Mouse (Mus musculus) liver, embryonic 13.5 days (tissue): ENCODE data around the gene Erv3. TPM values are rescaled to one million over a fixed set of nuclear protein-coding genes. Genes with fewer than 3 reads are reported as not detected.

Experiments
- ATAC-seq: fragments of 200-750 bp; cut with Nextera tagmentation; 2 replicates; pipeline ENCODE4 v1.8.0; 2017; ENCODE audit warnings: low read depth, mild to moderate bottlenecking, moderate number of reproducible peaks, moderate library complexity
- DNase-seq: peaks from one replicate; pipeline ENCODE4 v3.0.0; 2022
- H3K27ac ChIP-seq: fragments of 300-500 bp; sonication (generic); 2 replicates; pipeline ENCODE4 v1.5.1; 2015; ENCODE audit warnings: moderate library complexity, mild to moderate bottlenecking, inconsistent platforms
- H3K27me3 ChIP-seq: fragments of 300-500 bp; sonication (generic); 2 replicates; pipeline ENCODE4 v1.6.1; 2015; ENCODE audit warnings: mild to moderate bottlenecking, inconsistent platforms
- H3K36me3 ChIP-seq: fragments of 300-500 bp; sonication (generic); 2 replicates; pipeline ENCODE4 v1.6.1; 2015; ENCODE audit warnings: mild to moderate bottlenecking, inconsistent platforms
- H3K4me1 ChIP-seq: fragments of 300-500 bp; sonication (generic); replicated peaks from 2 replicates; pipeline ENCODE4 v1.6.1; 2015; ENCODE audit warnings: inconsistent platforms
- H3K4me2 ChIP-seq: fragments of 300-500 bp; sonication (generic); 2 replicates; pipeline ENCODE4 v1.6.1; 2015; ENCODE audit warnings: inconsistent platforms, mild to moderate bottlenecking, moderate library complexity
- H3K4me3 ChIP-seq: fragments of 300-500 bp; sonication (generic); replicated peaks from 2 replicates; pipeline ENCODE4 v1.5.1; 2015; ENCODE audit warnings: mild to moderate bottlenecking, inconsistent platforms
- H3K9ac ChIP-seq: fragments of 300-500 bp; sonication (generic); 2 replicates; pipeline ENCODE4 v1.6.1; 2015; ENCODE audit warnings: mild to moderate bottlenecking, inconsistent platforms
- H3K9me3 ChIP-seq: fragments of 300-500 bp; sonication (generic); replicated peaks from 2 replicates; pipeline ENCODE4 v1.6.1; 2016; ENCODE audit warnings: inconsistent platforms
- whole genome bisulfite sequencing: fragments of 180-500 bp; shearing (Covaris S2); methylation state at CpG from one replicate; pipeline ENCODE4 v1.1.7; 2015; ENCODE audit not compliant: insufficient replicate concordance; 5-methylcytosine and 5-hydroxymethylcytosine counted together
- polyA plus RNA-seq: library from polyadenylated mRNA; unstranded; fragments of >200 nt; fragmentation: Nextera tagmentation; extraction: Ambion mirVana; gene quantifications from 2 replicates; pipeline ENCODE4 v1.2.1, GENCODE M21; 2015

Erv3 gene
- polyA plus RNA-seq, 1 experiment from 2014 or later: not detected

DNA sequence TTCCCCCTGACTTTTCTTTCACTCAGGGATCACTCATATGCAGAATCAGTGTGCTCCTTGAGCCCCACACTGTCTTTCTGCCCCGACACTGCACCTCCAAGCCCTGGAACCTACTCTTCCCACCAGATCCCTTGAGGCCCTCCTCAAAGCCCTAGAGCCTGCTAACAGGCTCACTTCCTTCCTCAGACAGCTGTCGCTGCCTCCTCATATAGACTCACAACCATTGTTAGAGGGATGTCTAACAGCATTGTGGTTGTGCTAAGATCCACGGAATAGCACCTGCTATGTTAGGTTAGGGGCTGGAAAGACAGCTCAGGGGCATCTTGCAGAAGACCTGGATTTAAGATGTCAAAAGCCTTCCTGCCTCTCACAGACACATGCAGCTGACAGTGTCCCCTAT lies 37.1 kb downstream of the Erv3 start:
- Histone ChIP-seq H3K36me3 (no peaks in the 10 kb centered on the region), H3K9ac (0 out of 2 replicates have a peak overlapping the region, but pooled peaks have one; percentile 26), H3K9me3 (no peaks in the 10 kb centered on the region), H3K4me1 (peaks cover 71% of the 10 kb centered on the region), H3K27me3 (no peaks in the 10 kb centered on the region), H3K4me3 (no peak overlapping the region), H3K27ac (peak overlapping the region; percentile 99), H3K4me2 (no peak overlapping the region)
- ATAC-seq (no peak), DNase-seq (no peak)
- 34% methylated on average over 3 of the region's 3 CpGs for WGBS

DNA sequence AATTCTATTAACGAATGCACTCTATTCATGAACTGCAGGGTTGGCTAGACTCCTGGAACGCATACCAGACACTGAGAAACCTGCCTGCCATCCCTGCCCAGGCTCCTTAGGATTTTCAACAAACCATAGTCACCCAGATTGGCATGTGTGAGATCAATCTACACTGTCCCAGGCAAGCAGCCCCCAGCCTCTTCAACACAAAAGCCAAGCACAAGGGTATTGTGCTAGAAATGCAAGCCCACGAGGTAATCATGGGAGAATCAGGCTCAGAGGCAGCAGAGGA lies 37.9 kb downstream of the Erv3 start:
- peaks cover 63% of the 10 kb centered on the region for H3K4me1 ChIP-seq
- peak overlapping the region; percentile 99 for H3K27ac ChIP-seq
- H3K4me3 ChIP-seq: no peak overlapping the region
- no peaks in the 10 kb centered on the region for H3K27me3 ChIP-seq
- WGBS: 57% methylated on average over 3 of the region's 3 CpGs
- ATAC-seq: no peak
- no peaks in the 10 kb centered on the region for H3K36me3 ChIP-seq
- H3K4me2 ChIP-seq: no peak overlapping the region
- 0 out of 2 replicates have a peak overlapping the region, but pooled peaks have one; percentile 50 for H3K9ac ChIP-seq
- H3K9me3 ChIP-seq: no peaks in the 10 kb centered on the region
- no peak for DNase-seq

DNA sequence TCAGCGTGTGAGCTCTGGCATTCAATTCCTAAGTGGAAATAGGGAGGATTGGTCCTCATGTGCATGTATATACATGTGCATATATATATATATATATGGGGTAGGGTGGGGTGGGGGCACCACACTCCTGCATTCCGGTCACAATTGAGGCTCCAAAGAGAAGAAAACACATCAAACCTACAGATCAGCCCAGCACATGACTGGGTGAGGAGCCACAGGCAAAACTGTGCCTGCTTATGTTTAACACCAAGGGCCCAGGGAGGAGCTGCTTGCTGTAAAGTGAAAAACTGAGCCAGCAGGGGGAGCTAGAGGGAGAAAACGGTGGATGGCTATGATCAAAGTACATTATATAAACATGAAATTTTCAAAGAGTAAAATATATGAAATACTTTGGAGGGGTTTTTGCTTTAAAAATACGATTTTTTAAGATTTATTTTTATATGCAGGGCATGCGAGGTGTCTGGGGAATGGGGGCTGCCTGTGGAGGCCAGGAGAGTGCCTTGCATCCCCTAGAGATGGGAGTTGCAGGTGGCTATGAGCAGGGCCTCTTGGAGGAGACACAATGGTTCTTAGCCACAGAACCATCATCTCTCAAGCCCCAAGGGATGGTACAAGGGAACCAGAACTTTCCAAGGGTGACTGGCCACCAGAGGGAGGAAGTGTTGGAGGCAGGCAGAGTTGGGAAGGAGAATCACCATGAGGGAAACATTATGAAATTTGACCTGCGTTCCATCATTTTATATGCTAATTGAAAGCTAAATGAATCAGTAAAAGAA lies 38.4 kb downstream of the Erv3 start:
- no peaks in the 10 kb centered on the region for H3K36me3 ChIP-seq
- WGBS: 19% methylated on average over 6 of the region's 6 CpGs
- H3K4me1 ChIP-seq: peaks cover 58% of the 10 kb centered on the region
- no peaks in the 10 kb centered on the region for H3K27me3 ChIP-seq
- no peak overlapping the region for H3K4me3 ChIP-seq
- H3K27ac ChIP-seq: peak overlapping the region; percentile 99
- no peak for ATAC-seq
- H3K9me3 ChIP-seq: no peaks in the 10 kb centered on the region
- DNase-seq: peak; percentile 77
- H3K9ac ChIP-seq: peak overlapping the region; percentile 63
- peak overlapping the region; percentile 61; the same call in 1 of the 2 replicates for H3K4me2 ChIP-seq

DNA sequence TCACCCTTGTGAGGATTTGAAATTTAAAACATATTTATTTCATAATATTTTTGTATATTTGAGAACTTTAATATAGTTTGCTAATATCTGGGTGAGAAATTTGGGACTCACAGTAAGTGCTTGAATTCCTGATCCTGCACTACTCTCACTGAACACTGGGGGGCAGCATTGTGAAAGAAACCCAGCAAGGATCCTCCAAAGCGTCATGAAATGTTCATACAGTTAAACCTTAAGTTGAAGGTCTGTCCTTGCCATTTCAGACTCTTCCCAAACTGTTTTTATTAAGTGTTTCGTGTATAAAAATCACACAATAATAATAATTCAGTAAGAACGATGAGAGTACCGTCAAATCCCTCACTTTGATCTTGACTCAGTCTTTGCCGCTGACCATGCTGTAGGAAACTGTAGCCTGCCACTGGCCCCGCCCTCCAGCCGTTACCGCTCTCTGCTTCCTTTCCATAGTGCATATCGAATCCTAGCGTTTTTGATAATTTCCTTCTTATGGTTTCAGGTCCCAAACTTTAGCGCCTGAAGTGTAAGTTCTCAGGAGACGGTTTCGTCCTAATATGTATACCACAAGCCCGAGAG lies 39.4 kb downstream of the Erv3 start:
- Histone ChIP-seq H3K9me3 (no peaks in the 10 kb centered on the region), H3K27me3 (0 out of 2 replicates have a peak, but pooled peaks cover 3% of the 10 kb centered on the region), H3K4me1 (peaks cover 48% of the 10 kb centered on the region), H3K27ac (peak overlapping the region; percentile 77), H3K36me3 (no peaks in the 10 kb centered on the region), H3K9ac (peak overlapping the region; percentile 63), H3K4me2 (peak overlapping the region; percentile 61), H3K4me3 (peak overlapping the region; percentile 32)
- ATAC-seq (peak; percentile 65), DNase-seq (peak; percentile 67)
- WGBS: 15% methylated on average over 14 of the region's 14 CpGs

DNA sequence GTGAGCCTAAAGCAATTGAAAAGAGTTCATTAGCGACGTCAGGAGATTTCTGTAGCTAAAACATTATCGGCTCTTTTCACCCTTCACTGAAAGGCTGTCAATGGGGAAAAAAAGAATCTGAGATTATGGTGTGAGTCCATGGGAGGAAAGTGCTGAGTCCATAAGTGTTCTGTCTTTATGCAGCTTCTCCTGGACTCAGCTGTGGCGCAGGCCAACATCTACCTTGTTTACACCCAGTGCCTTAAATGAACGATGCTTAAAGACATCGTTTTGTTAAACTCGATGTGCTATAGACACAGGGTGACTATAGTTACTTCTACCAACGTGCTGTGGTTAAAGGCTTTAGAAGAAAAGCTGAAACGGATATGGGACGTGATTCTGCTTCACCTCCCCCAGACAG lies 45.2 kb downstream of the Erv3 start:
- DNase-seq (no peak), ATAC-seq (no peak)
- 71% methylated on average over 10 of the region's 10 CpGs for WGBS
- H3K9ac ChIP-seq: no peak overlapping the region
- no peaks in the 10 kb centered on the region for H3K4me1 ChIP-seq
- no peaks in the 10 kb centered on the region for H3K36me3 ChIP-seq
- H3K27ac ChIP-seq: no peak overlapping the region
- H3K27me3 ChIP-seq: peaks cover 12% of the 10 kb centered on the region
- no peak overlapping the region for H3K4me3 ChIP-seq
- no peaks in the 10 kb centered on the region for H3K9me3 ChIP-seq
- H3K4me2 ChIP-seq: no peak overlapping the region

DNA sequence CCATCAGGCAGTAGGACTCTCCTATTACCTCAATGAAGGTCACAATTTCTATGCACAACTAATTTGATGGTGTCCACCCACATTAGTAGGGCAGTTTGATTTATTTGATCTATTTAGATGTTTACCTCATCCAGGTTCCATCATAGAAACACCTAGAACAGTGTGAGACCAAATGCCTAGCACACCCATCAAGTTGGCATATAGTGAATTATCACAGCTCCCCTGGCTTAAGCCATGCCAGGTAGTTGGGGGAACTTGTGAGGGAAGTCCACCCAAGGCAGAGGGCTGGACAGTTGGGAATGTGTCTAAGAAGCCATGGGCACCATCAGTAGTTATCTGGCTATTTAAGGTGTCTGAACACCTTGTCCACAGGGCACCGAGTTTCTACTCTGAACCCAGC lies 46.1 kb downstream of the Erv3 start:
- Histone ChIP-seq H3K9ac (no peak overlapping the region), H3K27me3 (peaks cover 12% of the 10 kb centered on the region), H3K27ac (no peak overlapping the region), H3K4me2 (no peak overlapping the region), H3K36me3 (no peaks in the 10 kb centered on the region), H3K4me3 (no peak overlapping the region), H3K4me1 (no peaks in the 10 kb centered on the region), H3K9me3 (no peaks in the 10 kb centered on the region)
- DNase-seq (no peak), ATAC-seq (no peak)
- WGBS: 52% methylated on average over 1 of the region's 1 CpGs

DNA sequence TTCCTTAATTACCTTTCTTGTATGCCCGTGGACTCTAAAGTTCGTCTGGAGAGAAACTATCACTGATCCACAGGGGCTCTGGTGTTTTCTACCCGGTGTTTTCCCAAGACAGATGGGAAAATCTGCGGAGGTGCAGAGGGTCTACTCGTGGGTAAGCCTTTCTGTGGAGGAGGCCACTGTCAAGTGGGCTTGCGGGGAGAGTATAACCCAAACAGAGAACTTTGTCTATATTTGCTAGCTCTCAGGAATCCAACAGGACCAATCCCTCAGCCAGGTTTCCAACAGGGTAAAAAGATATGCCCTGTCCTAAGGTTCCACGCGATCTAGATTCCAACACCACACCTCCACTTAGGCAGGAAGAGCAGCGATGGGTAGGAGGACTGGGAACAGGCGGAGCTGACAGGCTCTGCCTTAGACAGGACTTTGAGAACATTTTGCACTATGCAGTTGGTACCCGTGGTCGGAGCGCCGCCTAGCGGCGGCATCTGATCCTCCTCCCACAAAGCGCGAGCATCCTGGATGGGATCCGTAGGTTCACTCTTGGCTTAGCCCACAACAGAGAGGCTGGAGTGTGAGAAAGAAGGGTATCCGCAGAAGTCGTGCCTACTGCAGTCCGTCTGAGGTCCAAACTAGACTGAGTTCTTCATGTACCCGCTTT lies 46.9 kb downstream of the Erv3 start:
- H3K27ac ChIP-seq: no peak overlapping the region
- no peak overlapping the region for H3K9ac ChIP-seq
- peaks cover 12% of the 10 kb centered on the region for H3K27me3 ChIP-seq
- H3K4me1 ChIP-seq: no peaks in the 10 kb centered on the region
- no peaks in the 10 kb centered on the region for H3K9me3 ChIP-seq
- no peak overlapping the region for H3K4me3 ChIP-seq
- H3K4me2 ChIP-seq: no peak overlapping the region
- DNase-seq (no peak), ATAC-seq (peak; percentile 50; the same call in 1 of the 2 replicates)
- no peaks in the 10 kb centered on the region for H3K36me3 ChIP-seq
- WGBS: 15% methylated on average over 23 of the region's 23 CpGs

DNA sequence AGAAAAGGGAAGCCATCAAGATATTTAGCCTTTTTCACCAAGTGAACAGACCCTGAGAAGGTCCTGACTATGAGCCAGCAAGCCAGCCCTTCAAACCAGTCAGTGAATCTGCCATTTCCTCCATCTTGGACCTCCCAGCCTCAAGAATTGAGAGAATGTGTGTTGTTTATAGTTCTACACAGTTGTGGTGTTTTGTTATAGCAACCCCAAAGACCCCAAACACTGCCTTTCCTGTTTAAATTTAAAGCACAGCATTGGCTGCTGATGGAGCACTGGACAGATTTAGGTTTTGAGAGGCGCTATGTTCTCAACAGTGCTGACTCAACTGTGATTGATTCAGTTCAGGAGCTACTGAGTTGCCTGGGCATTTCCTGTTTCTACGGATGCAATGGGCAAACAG lies 47.9 kb downstream of the Erv3 start:
- Histone ChIP-seq H3K4me1 (no peaks in the 10 kb centered on the region), H3K27me3 (peaks cover 12% of the 10 kb centered on the region), H3K4me2 (no peak overlapping the region), H3K36me3 (no peaks in the 10 kb centered on the region), H3K4me3 (no peak overlapping the region), H3K9me3 (no peaks in the 10 kb centered on the region), H3K27ac (no peak overlapping the region), H3K9ac (no peak overlapping the region)
- no peak for DNase-seq
- no peak for ATAC-seq
- 59% methylated on average over 2 of the region's 2 CpGs for WGBS

DNA sequence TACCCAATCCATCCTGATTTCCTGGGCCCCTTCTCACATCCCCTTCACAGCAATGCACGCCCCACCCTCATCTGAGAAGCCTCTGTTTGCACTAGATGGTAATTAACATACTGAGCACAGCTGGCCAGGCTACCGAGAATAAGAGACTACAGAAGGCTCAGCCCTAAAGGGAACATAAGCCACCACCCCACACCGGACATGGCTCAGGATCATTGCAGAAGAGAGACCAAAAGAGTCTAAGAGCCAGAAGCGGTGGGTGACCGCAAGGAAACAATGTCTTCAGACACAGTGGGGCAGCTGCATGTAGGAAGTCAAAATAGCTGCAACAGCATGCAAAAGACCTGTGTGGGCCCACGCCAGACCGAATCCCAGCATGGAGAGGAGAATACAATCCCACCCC lies 50.7 kb downstream of the Erv3 start:
- H3K4me3 ChIP-seq: no peak overlapping the region
- DNase-seq (no peak), ATAC-seq (no peak)
- H3K4me2 ChIP-seq: no peak overlapping the region
- H3K36me3 ChIP-seq: no peaks in the 10 kb centered on the region
- no peak overlapping the region for H3K27ac ChIP-seq
- 22% methylated on average over 7 of the region's 7 CpGs for WGBS
- no peak overlapping the region for H3K9ac ChIP-seq
- no peaks in the 10 kb centered on the region for H3K4me1 ChIP-seq
- no peaks in the 10 kb centered on the region for H3K9me3 ChIP-seq
- H3K27me3 ChIP-seq: peaks cover 5% of the 10 kb centered on the region

DNA sequence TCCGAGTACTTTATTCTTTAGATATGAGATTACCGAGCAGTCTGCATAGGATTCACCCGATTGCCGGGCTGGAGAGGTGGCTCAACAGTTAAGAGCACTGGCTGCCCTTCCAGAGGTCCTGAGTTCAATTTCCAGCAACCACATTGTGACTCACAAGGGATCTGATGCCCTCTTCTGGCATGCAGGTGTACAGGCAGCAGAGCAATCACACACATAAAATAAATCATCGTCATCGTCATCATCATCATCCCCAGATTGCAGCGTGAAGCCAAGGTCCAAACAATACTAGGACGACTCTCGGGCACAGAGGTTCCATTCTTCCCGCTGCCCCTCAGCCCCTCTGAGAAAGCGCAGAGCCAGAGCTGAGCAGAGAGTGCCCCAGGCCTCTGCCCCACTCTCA lies 51.9 kb downstream of the Erv3 start:
- Histone ChIP-seq H3K9ac (no peak overlapping the region), H3K27me3 (no peaks in the 10 kb centered on the region), H3K4me2 (no peak overlapping the region), H3K4me3 (no peak overlapping the region), H3K36me3 (no peaks in the 10 kb centered on the region), H3K27ac (no peak overlapping the region), H3K9me3 (no peaks in the 10 kb centered on the region), H3K4me1 (no peaks in the 10 kb centered on the region)
- DNase-seq (no peak), ATAC-seq (no peak)
- whole genome bisulfite sequencing: 71% methylated on average over 11 of the region's 11 CpGs

DNA sequence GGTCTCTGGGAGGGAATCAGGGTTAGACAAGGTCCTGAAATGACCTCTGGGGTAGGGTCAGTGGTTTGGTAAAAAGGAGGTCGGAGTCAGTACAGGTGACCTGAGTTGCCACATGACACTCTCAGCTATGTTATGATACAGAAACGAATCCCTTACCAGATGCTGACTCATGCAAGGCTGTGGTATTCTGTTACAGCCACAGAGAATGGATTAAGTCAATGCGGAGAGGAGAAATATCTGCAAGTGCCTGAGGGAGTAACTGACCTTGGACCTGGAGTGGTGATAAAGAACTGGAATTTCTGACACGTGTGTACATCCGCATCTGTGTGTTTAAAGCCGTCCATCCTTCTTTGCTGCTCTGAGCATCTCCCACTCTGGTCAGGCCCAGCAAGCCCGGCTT lies 52.7 kb downstream of the Erv3 start:
- ATAC-seq: no peak
- Histone ChIP-seq H3K27ac (no peak overlapping the region), H3K4me3 (no peak overlapping the region), H3K9me3 (no peaks in the 10 kb centered on the region), H3K36me3 (no peaks in the 10 kb centered on the region), H3K27me3 (no peaks in the 10 kb centered on the region), H3K9ac (no peak overlapping the region), H3K4me2 (no peak overlapping the region), H3K4me1 (no peaks in the 10 kb centered on the region)
- WGBS: 58% methylated on average over 7 of the region's 7 CpGs
- no peak for DNase-seq
